Mouse (Mus musculus) neutrophil, adult 65 days (primary cell): ENCODE measurements around the gene Krt86. TPM values are rescaled to one million over a fixed set of nuclear protein-coding genes. Genes with fewer than 3 reads are reported as not detected.

Experiments used
- total RNA-seq: library from RNA; stranded (reverse); gene quantifications from 2 replicates; pipeline ENCODE4 v1.2.4, GENCODE M21; 2023

The Krt86 gene
- total RNA-seq, result 5.2 and 6.9 TPM in 2 replicates

GRCm38 (mm10) chr15:101472952-101473528 is at the start of gene Krt86:
TSS of gene Krt86 (plus strand) at chr15:101473478.

GRCm38 (mm10) chr15:101438555-101438954 is 34.7 kb upstream of the Krt86 start, which contains the start of gene Krt87:
TSS of gene Krt87 (minus strand) at chr15:101438804.

DNA sequence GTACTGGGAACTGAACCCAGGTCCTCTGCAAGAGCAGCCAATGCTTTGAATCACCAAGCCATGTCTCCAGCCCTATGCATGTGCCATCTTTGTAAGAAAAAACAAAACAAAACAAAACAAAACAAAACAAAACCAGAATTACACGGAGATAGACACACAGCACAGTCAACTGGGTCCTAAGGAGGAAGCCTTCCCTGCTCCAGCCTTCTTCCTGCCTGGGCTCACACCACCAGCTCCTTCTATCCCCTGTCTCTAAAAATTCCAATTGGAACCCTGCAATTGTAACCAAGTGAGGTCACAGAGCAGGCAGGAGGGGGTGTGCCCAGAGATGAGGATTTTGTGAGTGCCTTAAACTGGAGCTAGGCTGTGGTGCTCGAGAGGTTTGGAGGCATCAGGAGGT is 25.8 kb upstream of the Krt86 start, which contains the start of gene Krt88:
Gene Krt88, plus strand, starts transcription at position 301 of the 400 bp plus-strand sequence.

GRCm38 (mm10) chr15:101463651-101464050 is 9.6 kb upstream of the Krt86 start, which contains the start of gene Krt81:
TSS of gene Krt81 (minus strand) at chr15:101463751.

GRCm38 (mm10) chr15:101491431-101491830 is 18.2 kb downstream of the Krt86 start, which contains the start of gene Krt83:
TSS of gene Krt83 (minus strand) at chr15:101491512.

GRCm38 (mm10) chr15:101517161-101517560 is 43.9 kb downstream of the Krt86 start, which contains the start of gene Gm49425:
TSS of gene Gm49425 (minus strand) at chr15:101517261.

Other genes starting within 250 kb of the Krt86 start
- 1.8 and 2.8 TPM in 2 replicates for gene Grasp, start 249.3 kb upstream of the Krt86 start, total RNA-seq
- gene Nr4a1, start 219.2 kb upstream of the Krt86 start, total RNA-seq, result 116 and 153 TPM in 2 replicates
- gene Atg101, start 189.2 kb upstream of the Krt86 start, total RNA-seq, result 43.1 and 56.8 TPM in 2 replicates
- gene 6030408B16Rik, start 180.3 kb upstream of the Krt86 start, total RNA-seq, result 0.34 and 0.44 TPM in 2 replicates
- gene Krt80, start 103.3 kb upstream of the Krt86 start, total RNA-seq, result 15.2 and 20.7 TPM in 2 replicates
- gene Krt7, start 62.4 kb upstream of the Krt86 start, total RNA-seq, result 2.2 and 3.4 TPM in 2 replicates
- gene Krt87, start 34.7 kb upstream of the Krt86 start, total RNA-seq, result not detected in 2 replicates
- not detected in 2 replicates for gene Krt88, start 25.7 kb upstream of the Krt86 start, total RNA-seq
- gene Krt81, start 9.7 kb upstream of the Krt86 start, total RNA-seq, result 1.4 and 2.3 TPM in 2 replicates
- gene Krt83, start 18.0 kb downstream of the Krt86 start, total RNA-seq, result 23.8 and 25.8 TPM in 2 replicates
- gene Gm49425, start 43.8 kb downstream of the Krt86 start, total RNA-seq, result not detected in 2 replicates
- gene Krt84, start 59.3 kb downstream of the Krt86 start, total RNA-seq, result not detected in 2 replicates
- gene Krt82, start 77.2 kb downstream of the Krt86 start, total RNA-seq, result 0.28 TPM in 1 of 2 replicates, not detected in the other
- gene Krt90, start 89.5 kb downstream of the Krt86 start, total RNA-seq, result 0.25 and 0.28 TPM in 2 replicates
- gene Krt75, start 100.4 kb downstream of the Krt86 start, total RNA-seq, result 0.98 and 1.1 TPM in 2 replicates
- gene Gm5414, start 154.7 kb downstream of the Krt86 start, total RNA-seq, result not detected in 2 replicates
- gene Gm5478, start 173.9 kb downstream of the Krt86 start, total RNA-seq, result not detected in 2 replicates
- not detected in 2 replicates for gene Krt6b, start 206.8 kb downstream of the Krt86 start, total RNA-seq
- gene Krt6a, start 220.8 kb downstream of the Krt86 start, total RNA-seq, result not detected in 2 replicates
- not detected in 2 replicates for gene Krt5, start 239.4 kb downstream of the Krt86 start, total RNA-seq